Mouse (Mus musculus) mouse trophoblast stem cell (cell line): Measurements from ENCODE around the gene Git2.

Source experiments
- in situ Hi-C, 2 experiments: fragments of 300-500 bp; cut with MseI, MboI; formaldehyde crosslinking; loops; 2 replicates in 1 of 2; 3 replicates in 1 of 2; pipeline ENCODE4 v1.15.1; 2025

Git2 gene

GRCm38 (mm10) chr5:114687901-114688300, 87.4 kb downstream of the Git2 start:
- in situ Hi-C loops: no loop called here

GRCm38 (mm10) chr5:114686726-114687210, 88.5 kb downstream of the Git2 start:
- in situ Hi-C loops: no loop called here

- in situ Hi-C loops: no loop called here
Measured at GRCm38 (mm10) chr5:114685986-114686385, 89.3 kb downstream of the Git2 start.

GRCm38 (mm10) chr5:114681717-114682116, 93.6 kb downstream of the Git2 start:
- in situ Hi-C loops: no loop called here

GRCm38 (mm10) chr5:114680676-114681285, 94.5 kb downstream of the Git2 start:
- in situ Hi-C loops: no loop called here

GRCm38 (mm10) chr5:114679841-114680591, 95.3 kb downstream of the Git2 start:
- in situ Hi-C loops: no loop called here
